Mouse (Mus musculus): ENCODE measurements around the gene Dhtkd1. TPM values are rescaled to one million over a fixed set of nuclear protein-coding genes. Genes with fewer than 3 reads are reported as not detected.

Gene Dhtkd1
- polyA plus RNA-seq, 1 experiment: 27.0 TPM

DNA sequence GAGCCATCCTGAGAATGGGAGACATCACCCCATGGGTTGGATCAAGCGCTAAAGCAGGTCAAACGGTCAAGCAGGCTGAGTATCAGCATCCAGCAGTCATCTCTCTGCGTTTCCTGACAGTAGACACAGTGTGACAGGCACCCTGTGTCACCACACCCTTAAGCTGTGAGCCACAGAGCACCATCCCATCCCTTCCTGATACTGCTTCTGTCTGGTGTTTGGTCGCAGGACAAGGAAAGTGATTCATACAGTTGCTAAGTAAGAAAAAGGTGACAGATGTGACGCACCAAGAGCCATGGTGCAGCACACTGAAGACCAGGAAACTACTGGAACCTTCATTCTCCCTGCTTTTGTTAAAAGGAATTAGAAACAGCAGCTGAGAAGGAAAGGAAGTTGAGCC is 53.7 kb downstream of the Dhtkd1 start:
- Histone ChIP-seq H3K4me3 (ENCODE audit: insufficient read depth, low read depth, low read length) (no peak overlapping the region), H3K27me3 (replicated peaks; ENCODE audit: control insufficient read depth, insufficient read depth, low read length) (no peaks in the 10 kb centered on the region), H3K27ac (ENCODE audit: insufficient read depth, low read depth, low read length) (no peak overlapping the region), H3K36me3 (ENCODE audit: control insufficient read depth, insufficient read depth, low read length) (peaks cover 9% of the 10 kb centered on the region), H3K4me1 (ENCODE audit: control insufficient read depth, insufficient read depth, low read length) (no peaks in the 10 kb centered on the region)
- no peak for DNase-seq
- TF ChIP-seq CTCF (conservative IDR thresholded peaks at IDR 0.05; ENCODE audit: insufficient read depth, insufficient read length, low read depth, low read length): no peak
- no peak for TF ChIP-seq POLR2A (IDR thresholded peaks at IDR 0.05; ENCODE audit: low read depth, low read length)
- WGBS: 80% methylated on average over 5 of the region's 5 CpGs

DNA sequence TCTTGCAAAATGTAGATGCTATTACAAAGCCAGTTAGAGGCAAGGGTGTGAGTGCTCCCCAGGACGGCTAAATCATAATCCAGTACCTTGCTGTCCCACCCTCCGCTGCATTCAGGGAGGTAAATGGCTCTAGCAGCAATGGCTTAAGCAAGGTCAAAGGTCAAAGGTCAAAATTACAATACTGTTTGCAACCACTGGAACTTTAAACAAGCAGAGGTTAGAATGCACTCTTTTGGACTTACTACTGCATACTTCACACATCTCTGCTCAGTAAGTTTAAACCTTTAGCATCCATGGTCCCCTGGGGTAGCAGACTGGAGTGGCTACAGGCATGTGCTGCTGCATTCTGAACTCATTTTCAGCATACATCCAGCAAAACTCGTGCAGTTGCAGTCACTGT is 65.1 kb downstream of the Dhtkd1 start:
- H3K36me3 ChIP-seq (ENCODE audit: control insufficient read depth, insufficient read depth, low read length): peaks cover 6% of the 10 kb centered on the region; the same call in 1 of the 2 replicates
- H3K4me1 ChIP-seq (ENCODE audit: control insufficient read depth, insufficient read depth, low read length): no peaks in the 10 kb centered on the region; the same call in 1 of the 2 replicates
- WGBS: 59% methylated on average over 3 of the region's 3 CpGs
- H3K27me3 ChIP-seq (replicated peaks; ENCODE audit: control insufficient read depth, insufficient read depth, low read length): no peaks in the 10 kb centered on the region
- H3K27ac ChIP-seq (ENCODE audit: insufficient read depth, low read depth, low read length): no peak overlapping the region
- peak; percentile 21 for DNase-seq
- H3K4me3 ChIP-seq (ENCODE audit: insufficient read depth, low read depth, low read length): no peak overlapping the region
- TF ChIP-seq CTCF (conservative IDR thresholded peaks at IDR 0.05; ENCODE audit: insufficient read depth, insufficient read length, low read depth, low read length): no peak
- TF ChIP-seq POLR2A (IDR thresholded peaks at IDR 0.05; ENCODE audit: low read depth, low read length): no peak

DNA sequence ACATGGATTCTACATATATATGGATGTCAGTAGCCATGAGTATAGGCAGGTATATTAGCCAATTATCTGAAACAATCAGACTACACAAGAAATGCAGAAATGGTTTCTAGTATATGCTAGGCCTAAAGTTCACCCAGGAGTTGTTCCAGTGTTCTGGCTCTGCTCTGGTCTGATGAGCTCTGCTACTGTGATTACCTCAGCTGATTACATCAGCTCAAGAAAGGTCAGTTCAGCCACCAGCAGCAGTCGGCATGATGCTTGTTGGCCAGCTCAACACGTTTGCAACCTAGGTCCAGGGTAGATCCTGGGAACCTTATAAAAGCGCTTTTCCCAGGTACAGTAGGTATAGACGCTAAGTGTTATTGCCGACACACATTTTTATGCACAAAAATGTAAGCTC is 72.8 kb downstream of the Dhtkd1 start:
- Histone ChIP-seq H3K4me1 (ENCODE audit: control insufficient read depth, insufficient read depth, low read length) (no peaks in the 10 kb centered on the region), H3K4me3 (ENCODE audit: insufficient read depth, low read depth, low read length) (no peak overlapping the region), H3K36me3 (ENCODE audit: control insufficient read depth, insufficient read depth, low read length) (peaks cover 3% of the 10 kb centered on the region; the same call in 1 of the 2 replicates), H3K27ac (ENCODE audit: insufficient read depth, low read depth, low read length) (no peak overlapping the region), H3K27me3 (replicated peaks; ENCODE audit: control insufficient read depth, insufficient read depth, low read length) (no peaks in the 10 kb centered on the region)
- TF ChIP-seq CTCF (conservative IDR thresholded peaks at IDR 0.05; ENCODE audit: insufficient read depth, insufficient read length, low read depth, low read length): no peak
- no peak for TF ChIP-seq POLR2A (IDR thresholded peaks at IDR 0.05; ENCODE audit: low read depth, low read length)
- WGBS: 82% methylated on average over 5 of the region's 5 CpGs
- DNase-seq: no peak

DNA sequence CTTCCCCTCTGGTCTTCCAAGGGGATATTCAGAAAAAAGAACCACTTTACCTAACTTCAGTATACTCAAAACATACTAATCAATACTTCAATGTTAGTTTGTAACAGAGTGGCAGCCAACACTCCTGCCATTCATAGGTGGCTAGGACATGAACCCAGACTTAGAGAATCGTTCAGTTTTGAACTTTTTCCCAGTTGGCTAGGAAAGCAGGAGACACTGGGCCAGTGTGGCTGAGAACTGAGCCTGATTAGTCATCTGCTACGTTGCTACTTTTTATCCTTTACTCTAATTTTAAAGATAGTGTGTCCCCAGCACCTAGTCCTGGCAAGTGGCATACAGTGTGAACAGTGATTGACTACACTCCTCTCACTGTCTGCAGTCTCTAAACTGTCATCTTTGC is 74.9 kb downstream of the Dhtkd1 start:
- no peaks in the 10 kb centered on the region for H3K4me1 ChIP-seq (ENCODE audit: control insufficient read depth, insufficient read depth, low read length)
- H3K27ac ChIP-seq (ENCODE audit: insufficient read depth, low read depth, low read length): no peak overlapping the region
- TF ChIP-seq POLR2A (IDR thresholded peaks at IDR 0.05; ENCODE audit: low read depth, low read length): no peak
- no peak for TF ChIP-seq CTCF (conservative IDR thresholded peaks at IDR 0.05; ENCODE audit: insufficient read depth, insufficient read length, low read depth, low read length)
- 80% methylated on average over 2 of the region's 2 CpGs for WGBS
- H3K4me3 ChIP-seq (ENCODE audit: insufficient read depth, low read depth, low read length): no peak overlapping the region
- no peak for DNase-seq
- no peaks in the 10 kb centered on the region for H3K27me3 ChIP-seq (replicated peaks; ENCODE audit: control insufficient read depth, insufficient read depth, low read length)
- H3K36me3 ChIP-seq (ENCODE audit: control insufficient read depth, insufficient read depth, low read length): 0 out of 2 replicates have a peak, but pooled peaks cover 2% of the 10 kb centered on the region

DNA sequence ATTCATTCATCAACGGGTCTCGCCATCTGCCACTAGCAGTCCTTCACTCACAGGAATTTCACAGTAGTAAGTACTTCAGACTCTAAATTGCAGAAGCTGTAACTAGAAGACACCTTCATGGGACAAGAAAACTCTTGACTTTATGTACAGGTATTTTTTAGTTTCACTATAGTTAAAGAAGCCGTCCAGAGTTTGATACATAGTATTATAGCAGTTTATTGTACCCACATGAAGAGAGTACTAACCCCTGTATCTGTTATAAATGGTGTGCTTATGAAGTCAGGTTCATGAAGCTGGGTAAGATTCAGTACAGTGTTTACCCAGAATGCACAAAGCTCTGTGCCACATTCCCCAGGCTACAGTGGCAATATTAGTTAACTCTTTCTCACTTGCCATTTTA is 79.8 kb downstream of the Dhtkd1 start, which contains the start of gene Gm13199:
Gm13199 (minus strand) TSS at position 101 of the 400 bp plus-strand sequence.
- Histone ChIP-seq H3K4me3 (ENCODE audit: insufficient read depth, low read depth, low read length) (no peak within 1 kb of the TSS), H3K4me1 (ENCODE audit: control insufficient read depth, insufficient read depth, low read length) (no peaks in the 10 kb centered on the region), H3K27me3 (replicated peaks; ENCODE audit: control insufficient read depth, insufficient read depth, low read length) (no peaks in the 10 kb centered on the region), H3K36me3 (ENCODE audit: control insufficient read depth, insufficient read depth, low read length) (no peaks in the 10 kb centered on the region; the same call in 1 of the 2 replicates), H3K27ac (ENCODE audit: insufficient read depth, low read depth, low read length) (no peak within 1 kb of the TSS)
- TF ChIP-seq POLR2A (IDR thresholded peaks at IDR 0.05; ENCODE audit: low read depth, low read length) (no peak), CTCF (conservative IDR thresholded peaks at IDR 0.05; ENCODE audit: insufficient read depth, insufficient read length, low read depth, low read length) (no peak)
- WGBS: 95% methylated on average over 3 of the region's 3 CpGs
- no peak for DNase-seq

DNA sequence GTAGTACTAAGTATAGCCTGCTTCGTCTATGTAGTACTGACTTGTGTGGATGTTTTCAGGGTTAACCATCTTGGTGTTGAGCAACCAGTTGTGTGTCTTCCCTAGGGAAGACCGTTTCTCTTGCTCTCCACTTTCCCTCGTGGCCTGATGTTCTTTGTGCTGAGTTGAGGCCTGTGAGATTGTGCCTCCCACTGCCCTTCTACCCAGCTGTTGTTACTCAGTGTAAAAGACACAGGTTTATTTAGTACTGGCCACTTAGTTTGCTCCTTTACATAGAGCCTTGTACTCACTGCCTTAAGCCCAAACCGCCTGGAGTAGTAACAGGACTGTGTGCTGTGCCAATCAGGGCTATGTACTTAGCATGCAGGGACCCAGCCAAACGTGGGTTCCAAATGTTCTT is 90.7 kb downstream of the Dhtkd1 start:
- Histone ChIP-seq H3K36me3 (ENCODE audit: control insufficient read depth, insufficient read depth, low read length) (no peaks in the 10 kb centered on the region), H3K27me3 (replicated peaks; ENCODE audit: control insufficient read depth, insufficient read depth, low read length) (no peaks in the 10 kb centered on the region), H3K4me1 (ENCODE audit: control insufficient read depth, insufficient read depth, low read length) (no peaks in the 10 kb centered on the region), H3K27ac (ENCODE audit: insufficient read depth, low read depth, low read length) (no peak overlapping the region), H3K4me3 (ENCODE audit: insufficient read depth, low read depth, low read length) (no peak overlapping the region)
- DNase-seq: no peak
- no peak for TF ChIP-seq CTCF (conservative IDR thresholded peaks at IDR 0.05; ENCODE audit: insufficient read depth, insufficient read length, low read depth, low read length)
- no peak for TF ChIP-seq POLR2A (IDR thresholded peaks at IDR 0.05; ENCODE audit: low read depth, low read length)
- WGBS: 78% methylated on average over 5 of the region's 5 CpGs

DNA sequence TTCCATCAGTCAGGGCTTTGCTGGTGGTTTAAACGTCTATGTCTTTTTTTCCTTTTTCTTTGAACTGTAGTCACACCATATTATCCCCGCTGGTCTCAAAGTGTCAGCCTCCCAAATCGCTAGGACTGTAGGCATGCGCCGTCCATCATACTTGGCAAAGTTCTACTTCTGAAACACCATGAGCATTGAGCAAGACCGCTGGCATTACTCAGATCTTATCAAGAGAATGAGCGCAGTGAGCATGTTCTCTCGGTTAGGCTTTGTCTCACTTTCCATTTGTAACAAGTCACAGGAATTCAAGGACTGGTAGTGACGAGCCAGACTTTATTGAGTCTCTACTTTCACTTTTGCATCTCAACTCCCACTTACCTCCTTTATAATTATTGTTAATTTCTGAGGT is 91.5 kb downstream of the Dhtkd1 start:
- no peaks in the 10 kb centered on the region for H3K27me3 ChIP-seq (replicated peaks; ENCODE audit: control insufficient read depth, insufficient read depth, low read length)
- no peaks in the 10 kb centered on the region for H3K36me3 ChIP-seq (ENCODE audit: control insufficient read depth, insufficient read depth, low read length)
- WGBS: 88% methylated on average over 9 of the region's 9 CpGs
- H3K4me3 ChIP-seq (ENCODE audit: insufficient read depth, low read depth, low read length): no peak overlapping the region
- DNase-seq: no peak
- TF ChIP-seq POLR2A (IDR thresholded peaks at IDR 0.05; ENCODE audit: low read depth, low read length): no peak
- TF ChIP-seq CTCF (conservative IDR thresholded peaks at IDR 0.05; ENCODE audit: insufficient read depth, insufficient read length, low read depth, low read length): no peak
- no peaks in the 10 kb centered on the region for H3K4me1 ChIP-seq (ENCODE audit: control insufficient read depth, insufficient read depth, low read length)
- no peak overlapping the region for H3K27ac ChIP-seq (ENCODE audit: insufficient read depth, low read depth, low read length)

Other genes with a start within 250 kb of the Dhtkd1 start
- 0.80 and 1.0 TPM in 2 replicates for gene Camk1d, start 228.3 kb downstream of the Dhtkd1 start, polyA plus RNA-seq (2012; rRNA removed)
- gene Nudt5, start 97.8 kb downstream of the Dhtkd1 start, polyA plus RNA-seq (2012; rRNA removed): 9.3 and 13.2 TPM in 2 replicates
- gene Cdc123, start 97.6 kb downstream of the Dhtkd1 start, polyA plus RNA-seq (2012; rRNA removed): 71.5 and 74.7 TPM in 2 replicates
- gene Gm13199, start 79.9 kb downstream of the Dhtkd1 start, polyA plus RNA-seq (2012; rRNA removed): 2.1 TPM in 2 replicates
- gene Sec61a2, start 47.4 kb downstream of the Dhtkd1 start, polyA plus RNA-seq (2012; rRNA removed): 23.3 and 26.7 TPM in 2 replicates
- 2.8 and 4.3 TPM in 2 replicates for gene Upf2, start 8.7 kb upstream of the Dhtkd1 start, polyA plus RNA-seq (2012; rRNA removed)
- gene Proser2, start 187.4 kb upstream of the Dhtkd1 start, polyA plus RNA-seq (2012; rRNA removed): 7.8 and 7.9 TPM in 2 replicates

Measured in kidney, adult 2 months (tissue).